Mouse (Mus musculus) embryonic fibroblast, embryonic 13.5 days (primary cell): ENCODE data around the gene Aanat.

Experiments used
- CTCF ChIP-seq: IDR thresholded peaks from 2 replicates; pipeline ENCODE4 v1.5.1; 2011; ENCODE audit warnings: mild to moderate bottlenecking, control low read depth, low read length, moderate library complexity, borderline replicate concordance; ENCODE audit not compliant: insufficient read depth
- POLR2A ChIP-seq: IDR thresholded peaks from 2 replicates; pipeline ENCODE4 v1.6.1; 2011; ENCODE audit warnings: low read depth, mild to moderate bottlenecking, control low read depth, low read length, moderate library complexity

- TF ChIP-seq CTCF, result no peak
- no peak for TF ChIP-seq POLR2A
Observed at GRCm38 (mm10) chr11:116641168-116641567, 54.9 kb downstream of the Aanat start.
